In genomic region chr5:146914088-146914766, GRCm38 (mm10) we compare ENCODE assay signal across 9 mouse cellular contexts. TPM values are rescaled to one million over a fixed set of nuclear protein-coding genes. Genes with fewer than 3 reads are reported as not detected.
DNase-seq lines count a peak whose midpoint lies in the region; ATAC-seq and TF ChIP-seq lines count a peak whose summit lies in the region.
"Had no signal": no experiment of that assay in that cellular context is flagged by ENCODE, and none has a peak within 500 bp of the region (broad histone marks: within the 10 kb centered on the region; RNA-seq: fewer than 3 reads in every experiment).

No protein-coding gene starts in this region.

- peak; percentile 14 for DNase-seq in cerebellum, adult 11 months
- peak; percentile 62 to 69 for DNase-seq in adrenal gland, adult 18-20 months (ENCODE audit: low spot score in 2 of 2)
- DNase-seq in embryonic facial prominence, embryonic 14.5 days (ENCODE audit: low spot score) = peak; percentile 57
- peak; percentile 78 for DNase-seq in hindbrain, embryonic 14.5 days (ENCODE audit: low spot score)
- peak; percentile 52 to 63 for DNase-seq in left cerebral cortex, adult 2 months (ENCODE audit: extremely low spot score in 1 of 2, low spot score in 2 of 2)
- DNase-seq in mesoderm, embryonic 11.5 days (ENCODE audit: low read depth, low spot score) = peak; percentile 76

- H3K4me3 ChIP-seq in embryonic facial prominence, embryonic 14.5 days (ENCODE audit: low read depth, low read length) = no peak overlapping the region
- no peak overlapping the region for H3K4me3 ChIP-seq in hindbrain, embryonic 14.5 days (replicated peaks; ENCODE audit: low read length)
- no peak overlapping the region for H3K4me3 ChIP-seq in left cerebral cortex, adult 2 months
- H3K4me3 ChIP-seq in small intestine, adult 2 months (ENCODE audit: low read depth, low read length) = no peak overlapping the region
- H3K4me3 ChIP-seq: liver, embryonic 15.5 days had no signal

- ATAC-seq in cerebellum, adult (ENCODE audit: insufficient number of reproducible peaks, low FRiP score, low TSS enrichment) = no peak
- peak; percentile 55; the same call in 1 of the 2 replicates for ATAC-seq in embryonic facial prominence, embryonic 14.5 days (ENCODE audit: low read depth)
- peak; percentile 21; the same call in 1 of the 2 replicates for ATAC-seq in hindbrain, embryonic 14.5 days (ENCODE audit: low FRiP score)

- TF ChIP-seq CTCF in left cerebral cortex, adult 2 months (IDR thresholded peaks at IDR 0.05) = peak; percentile 76
- TF ChIP-seq CTCF in small intestine, adult 2 months (IDR thresholded peaks at IDR 0.05; ENCODE audit: extremely low read depth, insufficient read length, insufficient replicate concordance, low read depth, low read length) = peak; percentile 89; the same call in 1 of the 2 replicates

- H3K27ac ChIP-seq in embryonic facial prominence, embryonic 14.5 days (replicated peaks; ENCODE audit: low read depth, low read length) = no peak overlapping the region
- no peak overlapping the region for H3K27ac ChIP-seq in hindbrain, embryonic 14.5 days
- no peak overlapping the region for H3K27ac ChIP-seq in left cerebral cortex, adult 2 months
- H3K27ac ChIP-seq in small intestine, adult 2 months (ENCODE audit: insufficient read depth, low read depth, low read length) = no peak overlapping the region
- H3K27ac ChIP-seq: liver, embryonic 15.5 days had no signal

- no peak for TF ChIP-seq POLR2A in small intestine, adult 2 months (IDR thresholded peaks at IDR 0.05; ENCODE audit: low read depth, low read length)

- H3K4me1 ChIP-seq in embryonic facial prominence, embryonic 14.5 days (ENCODE audit: control insufficient read depth, insufficient read depth, low read length) = no peaks in the 10 kb centered on the region; the same call in 1 of the 2 replicates
- no peaks in the 10 kb centered on the region for H3K4me1 ChIP-seq in hindbrain, embryonic 14.5 days (replicated peaks; ENCODE audit: control insufficient read depth, insufficient read depth, low read length)
- H3K4me1 ChIP-seq in small intestine, adult 2 months (ENCODE audit: control insufficient read depth, insufficient read depth, insufficient read length, low read length) = peaks cover 13% of the 10 kb centered on the region; the same call in 1 of the 2 replicates

- no peak overlapping the region for H3K4me2 ChIP-seq in embryonic facial prominence, embryonic 14.5 days (ENCODE audit: low read depth, low read length)
- no peak overlapping the region for H3K4me2 ChIP-seq in hindbrain, embryonic 14.5 days (replicated peaks)
- H3K4me2 ChIP-seq: liver, embryonic 15.5 days had no signal

- intact Hi-C loops in left cerebral cortex, adult 2 months (cut with DNase I) = loop anchor here (2.0 to 10.0 kb wide), 3 partner anchors 313 to 931 kb away; no protein-coding TSS in a partner anchor

- WGBS in embryonic facial prominence, embryonic 14.5 days = 25% methylated on average over 9 of the region's 9 CpGs
- WGBS in hindbrain, embryonic 14.5 days = 27% methylated on average over 9 of the region's 9 CpGs
- 15% methylated on average over 9 of the region's 9 CpGs for WGBS in small intestine, adult 2 months

- no peaks in the 10 kb centered on the region for H3K27me3 ChIP-seq in embryonic facial prominence, embryonic 14.5 days (replicated peaks; ENCODE audit: control insufficient read depth, insufficient read depth, low read length)
- 0 out of 2 replicates have a peak, but pooled peaks cover 6% of the 10 kb centered on the region for H3K27me3 ChIP-seq in hindbrain, embryonic 14.5 days (ENCODE audit: control insufficient read depth, insufficient read depth, low read length)
- no peaks in the 10 kb centered on the region for H3K27me3 ChIP-seq in small intestine, adult 2 months (ENCODE audit: control insufficient read depth, insufficient read depth, low read length)

- H3K36me3 ChIP-seq in embryonic facial prominence, embryonic 14.5 days (ENCODE audit: control insufficient read depth, insufficient read depth, low read length) = no peaks in the 10 kb centered on the region
- H3K36me3 ChIP-seq in hindbrain, embryonic 14.5 days (replicated peaks; ENCODE audit: control insufficient read depth, insufficient read depth) = no peaks in the 10 kb centered on the region
- H3K36me3 ChIP-seq in small intestine, adult 2 months (ENCODE audit: control insufficient read depth, insufficient read depth, low read length) = no peaks in the 10 kb centered on the region
- H3K36me3 ChIP-seq: liver, embryonic 15.5 days had no signal

- H3K9me3 ChIP-seq in embryonic facial prominence, embryonic 14.5 days (ENCODE audit: control insufficient read depth, low read length) = no peaks in the 10 kb centered on the region
- no peaks in the 10 kb centered on the region for H3K9me3 ChIP-seq in hindbrain, embryonic 14.5 days (ENCODE audit: control insufficient read depth, low read length)
- H3K9me3 ChIP-seq: liver, embryonic 15.5 days had no signal

- no peak overlapping the region for H3K9ac ChIP-seq in embryonic facial prominence, embryonic 14.5 days (ENCODE audit: low read depth, low read length)
- H3K9ac ChIP-seq in hindbrain, embryonic 14.5 days = no peak overlapping the region
- H3K9ac ChIP-seq: liver, embryonic 15.5 days had no signal

RNA-seq across cellular contexts. Expression of gene Gtf3a, which starts 34.2 kb away (rescaled TPM):
- 10 to 100 TPM; 21.6 to 30.5 TPM for total RNA-seq in adrenal gland, adult 18-20 months (2021)
- 86.0 and 95.2 TPM in 2 replicates for polyA plus RNA-seq in embryonic facial prominence, embryonic 14.5 days (2014; fragmentation: Nextera tagmentation; extraction: Ambion mirVana)
- polyA plus RNA-seq in hindbrain, embryonic 14.5 days (2014; fragmentation: Nextera tagmentation; extraction: Ambion mirVana) = 99.5 and 103 TPM in 2 replicates
- 10 to 100 TPM; 25.3 to 26.0 TPM for total RNA-seq in left cerebral cortex, adult 2 months (2021)
- polyA plus RNA-seq in small intestine, adult 2 months (2012; rRNA removed) = 31.9 and 51.6 TPM in 2 replicates

RNA-seq across cellular contexts. Expression of gene Mtif3, which starts 49.4 kb away (rescaled TPM):
- 10 to 100 TPM; 23.5 to 31.9 TPM for total RNA-seq in adrenal gland, adult 18-20 months (2021)
- 19.5 and 26.1 TPM in 2 replicates for polyA plus RNA-seq in embryonic facial prominence, embryonic 14.5 days (2014; fragmentation: Nextera tagmentation; extraction: Ambion mirVana)
- 27.4 and 28.5 TPM in 2 replicates for polyA plus RNA-seq in hindbrain, embryonic 14.5 days (2014; fragmentation: Nextera tagmentation; extraction: Ambion mirVana)
- total RNA-seq in left cerebral cortex, adult 2 months (2021) = 10 to 100 TPM; 18.1 to 24.9 TPM
- polyA plus RNA-seq in small intestine, adult 2 months (2012; rRNA removed) = 7.2 and 13.1 TPM in 2 replicates

Comparison
In these comparisons a context has a peak if more than half of its experiments do, and no peak if none do; other contexts are left out.
1. DNase-seq: peak in every context shown above with its lines; median percentile 78 in hindbrain, embryonic 14.5 days; 76 in mesoderm, embryonic 11.5 days; 66 in adrenal gland, adult 18-20 months; 58 in left cerebral cortex, adult 2 months; 57 in embryonic facial prominence, embryonic 14.5 days; 14 in cerebellum, adult 11 months.